Mouse (Mus musculus) CH12.LX (cell line): ENCODE data around the gene Xpo4. TPM values are rescaled to one million over a fixed set of nuclear protein-coding genes. Genes with fewer than 3 reads are reported as not detected.

Source experiments
- DNase-seq: peaks from one replicate; pipeline ENCODE4 v3.0.0-alpha.2; 2013; ENCODE audit errors: extremely low read depth
- H3K27ac ChIP-seq: 2 replicates; pipeline ENCODE4 v1.5.1; 2012; ENCODE audit warnings: low read depth, mild to moderate bottlenecking, control low read depth, moderate library complexity; ENCODE audit not compliant: insufficient read depth
- H3K27me3 ChIP-seq: replicated peaks from 2 replicates; pipeline ENCODE3; 2012; ENCODE audit warnings: inconsistent platforms
- H3K36me3 ChIP-seq, 2 experiments: replicated peaks in 1 of 2; 2 replicates each; pipeline versions ENCODE3 to v1.6.1; 2012; ENCODE audit warnings: inconsistent platforms in 1 of 2, low read length in 1 of 2, mild to moderate bottlenecking in 1 of 2, mixed read lengths in 1 of 2, moderate library complexity in 1 of 2; ENCODE audit not compliant: control insufficient read depth in 1 of 2, insufficient read depth in 1 of 2
- H3K4me1 ChIP-seq, 2 experiments: 2 replicates each; pipeline ENCODE4 v1.6.1; 2012; ENCODE audit warnings: inconsistent platforms in 1 of 2, moderate library complexity in 1 of 2; ENCODE audit not compliant: insufficient read depth in 2 of 2, control insufficient read depth in 1 of 2
- H3K4me2 ChIP-seq: 2 replicates; pipeline ENCODE4 v1.6.1; 2012; ENCODE audit warnings: low read depth, mild to moderate bottlenecking, control low read depth; ENCODE audit not compliant: poor library complexity, insufficient read depth, severe bottlenecking
- H3K4me3 ChIP-seq, 3 experiments: fragments of 150-350 bp in 1 of 3; sonication (generic) in 1 of 3; replicated peaks in 1 of 3; 2 replicates each; pipeline versions ENCODE3 to v1.5.1; 2011 to 2012; ENCODE audit warnings: low read depth in 2 of 3, low read length in 2 of 3, mild to moderate bottlenecking in 2 of 3, moderate library complexity in 2 of 3, control low read depth in 1 of 3, improper control_type of control experiment in 1 of 3, inconsistent platforms in 1 of 3, mixed read lengths in 1 of 3; ENCODE audit not compliant: poor library complexity in 1 of 3
- H3K79me2 ChIP-seq: replicated peaks from 2 replicates; pipeline ENCODE4 v1.6.1; 2012; ENCODE audit warnings: mild to moderate bottlenecking, moderate library complexity; ENCODE audit not compliant: control insufficient read depth, poor library complexity, insufficient read depth, severe bottlenecking; ENCODE audit errors: extremely low read depth
- H3K9ac ChIP-seq: 2 replicates; pipeline ENCODE4 v1.6.1; 2012; ENCODE audit warnings: low read depth, mild to moderate bottlenecking, control low read depth, moderate library complexity; ENCODE audit not compliant: insufficient read depth
- H3K9me3 ChIP-seq: replicated peaks from 2 replicates; pipeline ENCODE3; 2012; ENCODE audit warnings: low read length, inconsistent platforms, mixed read lengths
- CHD1 ChIP-seq: IDR thresholded peaks from 2 replicates; pipeline ENCODE4 v1.6.1; 2012; ENCODE audit warnings: low read depth, low read length, improper control_type of control experiment, inconsistent platforms
- ELF1 ChIP-seq: IDR thresholded peaks from 2 replicates; pipeline ENCODE4 v1.6.1; 2014; ENCODE audit warnings: low read depth, mild to moderate bottlenecking, inconsistent platforms, low read length, improper control_type of control experiment
- GABPA ChIP-seq: IDR thresholded peaks from 2 replicates; pipeline ENCODE4 v1.6.1; 2012; ENCODE audit warnings: low read depth, low read length, improper control_type of control experiment, inconsistent platforms; ENCODE audit not compliant: insufficient replicate concordance
- HCFC1 ChIP-seq: IDR thresholded peaks from 2 replicates; pipeline ENCODE4 v1.6.1; 2012; ENCODE audit warnings: low read depth, mild to moderate bottlenecking, inconsistent platforms, low read length, improper control_type of control experiment
- MAX ChIP-seq: IDR thresholded peaks from 2 replicates; pipeline ENCODE4 v1.6.1; 2011; ENCODE audit warnings: low read length, improper control_type of control experiment
- MYC ChIP-seq: IDR thresholded peaks from 2 replicates; pipeline ENCODE4 v1.6.1; 2011; ENCODE audit warnings: low read depth, mild to moderate bottlenecking, improper control_type of control experiment, low read length
- NRF1 ChIP-seq: IDR thresholded peaks from 2 replicates; pipeline ENCODE4 v1.6.1; 2014; ENCODE audit warnings: low read depth, mild to moderate bottlenecking, inconsistent platforms, low read length, improper control_type of control experiment, moderate library complexity
- PAX5 ChIP-seq: IDR thresholded peaks from 2 replicates; pipeline ENCODE4 v1.6.1; 2012; ENCODE audit warnings: low read length, inconsistent platforms, mixed read lengths
- POLR2A ChIP-seq: IDR thresholded peaks from 2 replicates; pipeline ENCODE4 v1.6.1; 2011; ENCODE audit warnings: low read depth, mild to moderate bottlenecking, improper control_type of control experiment, low read length
- POLR2AphosphoS2 ChIP-seq: IDR thresholded peaks from 2 replicates; pipeline ENCODE4 v1.6.1; 2011; ENCODE audit warnings: low read depth, low read length, improper control_type of control experiment
- RAD21 ChIP-seq: IDR thresholded peaks from 2 replicates; pipeline ENCODE4 v1.6.1; 2011; ENCODE audit warnings: low read depth, mild to moderate bottlenecking, low read length, improper control_type of control experiment, moderate library complexity
- SIN3A ChIP-seq: IDR thresholded peaks from 2 replicates; pipeline ENCODE4 v1.6.1; 2012; ENCODE audit warnings: low read length, improper control_type of control experiment, inconsistent platforms
- TBP ChIP-seq: conservative IDR thresholded peaks from 2 replicates; pipeline ENCODE4 v1.6.1; 2011; ENCODE audit warnings: low read depth, low read length, improper control_type of control experiment
- TCF12 ChIP-seq: IDR thresholded peaks from 2 replicates; pipeline ENCODE4 v1.6.1; 2014; ENCODE audit warnings: low read depth, mild to moderate bottlenecking, inconsistent platforms, low read length, improper control_type of control experiment
- ZC3H11A ChIP-seq: IDR thresholded peaks from 2 replicates; pipeline ENCODE4 v1.6.1; 2012; ENCODE audit warnings: low read depth, mild to moderate bottlenecking, inconsistent platforms, low read length, improper control_type of control experiment
- ZKSCAN1 ChIP-seq: IDR thresholded peaks from 2 replicates; pipeline ENCODE4 v1.6.1; 2012; ENCODE audit warnings: low read depth, inconsistent platforms, low read length, improper control_type of control experiment, borderline replicate concordance
- ZMIZ1 ChIP-seq: IDR thresholded peaks from 2 replicates; pipeline ENCODE4 v1.6.1; 2012; ENCODE audit warnings: low read depth, mild to moderate bottlenecking, inconsistent platforms, low read length, improper control_type of control experiment
- dilution Hi-C: fragments of 300-500 bp; cut with MboI; formaldehyde crosslinking; loops from 2 replicates; pipeline ENCODE4 v1.14.3; 2020; ENCODE audit warnings: low sequenced_read_pairs; ENCODE audit not compliant: extremely low pct_unique_long_range_greater_than_20kb, extremely low pct_ligation_motif_present
- in situ Hi-C: fragments of 300-500 bp; cut with MboI; formaldehyde crosslinking; loops from 3 replicates; pipeline ENCODE4 v1.14.3; 2019; ENCODE audit warnings: low sequenced_read_pairs, low pct_ligation_motif_present, low pct_unique_long_range_greater_than_20kb, mixed read lengths
- polyA plus RNA-seq: library from polyadenylated mRNA; unstranded; fragments of >175 nt; gene quantifications from 2 replicates; pipeline ENCODE4 v1.2.1, GENCODE M21; 2012; ENCODE audit warnings: low read depth; ENCODE audit not compliant: insufficient read length
- total RNA-seq, 2 experiments: library from RNA; depleted of rRNA; stranded (reverse); fragments of 300-350 nt in 1 of 2; fragments of >200 nt in 1 of 2; gene quantifications; 2 replicates each; pipeline ENCODE4 v1.2.3; 2012 to 2014

The Xpo4 gene
- total and polyA plus RNA-seq, 3 experiments, result 30.2 to 47.3 (median 43.0) TPM

DNA sequence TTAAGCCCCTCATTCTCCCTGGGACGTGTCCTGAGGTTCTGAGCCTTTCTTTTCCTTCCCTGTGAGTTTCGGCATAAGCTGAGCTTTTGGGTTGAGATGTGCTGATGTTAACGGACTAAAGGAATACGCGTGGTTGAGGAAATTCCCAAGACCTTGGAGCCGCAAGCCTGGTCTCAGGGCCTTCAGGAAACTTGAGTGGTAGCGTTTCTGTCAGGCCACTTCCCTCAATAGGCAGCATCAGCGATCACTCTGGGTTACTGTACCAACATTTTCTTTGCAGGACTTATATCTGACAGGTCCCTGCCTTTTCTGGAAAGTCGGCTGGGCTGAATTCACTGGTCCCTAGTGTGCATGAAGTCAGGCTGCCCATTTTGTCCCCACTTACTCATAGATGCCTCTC, 128.4 kb downstream of the Xpo4 start:
- no peak overlapping the region for H3K4me2 ChIP-seq

DNA sequence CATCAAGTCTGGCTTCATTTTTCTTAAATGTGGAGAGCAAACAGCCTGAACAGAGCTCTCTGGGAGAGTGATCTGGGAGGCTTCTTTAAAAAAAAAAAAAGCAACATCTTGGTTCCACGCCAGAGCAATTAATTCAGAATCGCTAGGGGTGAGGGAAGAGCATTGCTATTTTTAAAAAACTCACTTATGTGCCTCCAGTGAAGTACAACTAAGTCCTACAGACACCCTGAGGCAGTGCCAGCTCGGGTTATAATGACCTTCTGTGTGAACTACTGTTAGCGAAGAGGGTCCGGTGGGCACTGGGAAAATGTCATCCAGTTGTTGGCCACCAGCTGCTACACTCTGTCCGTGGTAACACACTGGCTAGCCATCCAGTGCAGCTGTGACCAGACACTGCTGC, 129.6 kb downstream of the Xpo4 start:
- Histone ChIP-seq H3K36me3 (no peaks in the 10 kb centered on the region), H3K4me3 (no peak overlapping the region), H3K27me3 (peaks cover 3% of the 10 kb centered on the region), H3K9me3 (no peaks in the 10 kb centered on the region), H3K27ac (no peak overlapping the region), H3K4me1 (peaks cover 0 to 9% of the 10 kb centered on the region in 2 experiments; a peak in 2 of 4 replicates), H3K4me2 (no peak overlapping the region), H3K9ac (no peak overlapping the region), H3K79me2 (no peaks in the 10 kb centered on the region)
- DNase-seq, result no peak
- dilution Hi-C loops (no loop called here), in situ Hi-C loops (no loop called here)
- TF ChIP-seq ZC3H11A, result no peak
- no peak for TF ChIP-seq MYC
- TF ChIP-seq CHD1, result no peak
- TF ChIP-seq RAD21, result no peak
- no peak for TF ChIP-seq ZMIZ1

More for the DNA sequence above, 128.4 kb downstream of the Xpo4 start:
- TF ChIP-seq ELF1, result no peak
- no peak for TF ChIP-seq SIN3A
- no peak for TF ChIP-seq GABPA
- TF ChIP-seq TCF12, result no peak
- TF ChIP-seq MAX, result no peak
- TF ChIP-seq NRF1, result no peak
- no peak for TF ChIP-seq HCFC1
- TF ChIP-seq PAX5, result no peak
- TF ChIP-seq ZKSCAN1, result no peak
- no peak for TF ChIP-seq POLR2A
- TF ChIP-seq TBP, result no peak
- TF ChIP-seq RAD21, result no peak
- no peak for TF ChIP-seq POLR2AphosphoS2
- TF ChIP-seq MYC, result no peak
- H3K9me3 ChIP-seq, result no peaks in the 10 kb centered on the region
- H3K27me3 ChIP-seq, result peaks cover 3% of the 10 kb centered on the region
- peaks cover 0 to 9% of the 10 kb centered on the region in 2 experiments; a peak in 2 of 4 replicates for H3K4me1 ChIP-seq
- no peak overlapping the region for H3K4me3 ChIP-seq
- dilution Hi-C loops, result no loop called here
- DNase-seq, result no peak
- no peak overlapping the region for H3K9ac ChIP-seq
- in situ Hi-C loops, result no loop called here
- no peak overlapping the region for H3K27ac ChIP-seq
- H3K36me3 ChIP-seq, result no peaks in the 10 kb centered on the region
- no peaks in the 10 kb centered on the region for H3K79me2 ChIP-seq
